In genomic region chr15:83344956-83345355, GRCm38 (mm10) we compare ENCODE assay signal across 9 mouse cellular contexts. TPM values are rescaled to one million over a fixed set of nuclear protein-coding genes. Genes with fewer than 3 reads are reported as not detected.
DNase-seq lines count a peak whose midpoint lies in the region; ATAC-seq and TF ChIP-seq lines count a peak whose summit lies in the region.
"Had no signal": no experiment of that assay in that cellular context is flagged by ENCODE, and none has a peak within 500 bp of the region (broad histone marks: within the 10 kb centered on the region; RNA-seq: fewer than 3 reads in every experiment).

No protein-coding gene starts in this region.

- DNase-seq in layer of hippocampus, adult 18-20 months (ENCODE audit: low spot score in 2 of 2), result peak; percentile 30 to 35
- DNase-seq in layer of hippocampus, adult 9-11 months, result no peak
- DNase-seq in adrenal gland, postnatal 10 days, result peak; percentile 45
- no peak for DNase-seq in cerebellum, postnatal 10 days
- no peak for DNase-seq in cerebellum, adult 2 months

- H3K27ac ChIP-seq in heart, embryonic 13.5 days (replicated peaks), result peak overlapping the region; percentile 87
- no peak overlapping the region for H3K27ac ChIP-seq in cerebellum, adult 2 months (ENCODE audit: insufficient read depth, low read length)
- no peak overlapping the region for H3K27ac ChIP-seq in midbrain, embryonic 15.5 days
- H3K27ac ChIP-seq: hindbrain, embryonic 15.5 days had no signal

- H3ac ChIP-seq in myocyte (ENCODE audit: control insufficient read depth, insufficient read length), result no peak overlapping the region

- peak overlapping the region; percentile 44 for H3K4me2 ChIP-seq in heart, embryonic 13.5 days
- peak overlapping the region; percentile 88 for H3K4me2 ChIP-seq in myocyte (ENCODE audit: low read depth)
- H3K4me2 ChIP-seq in midbrain, embryonic 15.5 days, result no peak overlapping the region
- H3K4me2 ChIP-seq: hindbrain, embryonic 15.5 days had no signal

- peaks cover 54% of the 10 kb centered on the region for H3K79me2 ChIP-seq in myocyte (ENCODE audit: control insufficient read depth, insufficient read depth)

- TF ChIP-seq CTCF in cerebellum, adult 2 months (IDR thresholded peaks at IDR 0.05; ENCODE audit: borderline replicate concordance, insufficient read depth, low read depth, low read length), result no peak

- peak overlapping the region; percentile 47 for H3K9ac ChIP-seq in heart, embryonic 13.5 days
- no peak overlapping the region for H3K9ac ChIP-seq in midbrain, embryonic 15.5 days
- H3K9ac ChIP-seq: hindbrain, embryonic 15.5 days had no signal

- peaks cover 56% of the 10 kb centered on the region for H3K4me1 ChIP-seq in heart, embryonic 13.5 days
- peaks cover 10% of the 10 kb centered on the region for H3K4me1 ChIP-seq in cerebellum, adult 2 months (ENCODE audit: control insufficient read depth, insufficient read depth, low read length)
- H3K4me1 ChIP-seq in midbrain, embryonic 15.5 days, result peaks cover 14% of the 10 kb centered on the region

- TF ChIP-seq POLR2A in myocyte (IDR thresholded peaks at IDR 0.05; ENCODE audit: insufficient read length, low read depth), result peak; percentile 42
- no peak for TF ChIP-seq POLR2A in cerebellum, adult 2 months (IDR thresholded peaks at IDR 0.05; ENCODE audit: borderline replicate concordance, insufficient read depth, low read length)

- H3K36me3 ChIP-seq in heart, embryonic 13.5 days, result peaks cover 53% of the 10 kb centered on the region
- H3K36me3 ChIP-seq in myocyte (ENCODE audit: control insufficient read depth, insufficient read depth), result peaks cover 6% of the 10 kb centered on the region
- H3K36me3 ChIP-seq in midbrain, embryonic 15.5 days (replicated peaks), result peaks cover 4% of the 10 kb centered on the region; the same call in 1 of the 2 replicates

- ATAC-seq in heart, embryonic 13.5 days (ENCODE audit: extremely low read depth, insufficient number of reproducible peaks, low FRiP score, low TSS enrichment), result peak; percentile 22; the same call in 1 of the 2 replicates
- ATAC-seq in midbrain, embryonic 15.5 days (replicated peaks), result no peak

- WGBS in heart, embryonic 13.5 days, result 30% methylated on average over 7 of the region's 7 CpGs
- WGBS in cerebellum, adult 2 months, result 45% methylated on average over 7 of the region's 7 CpGs
- 75% methylated on average over 7 of the region's 7 CpGs for WGBS in midbrain, embryonic 15.5 days

- H3K4me3 ChIP-seq in heart, embryonic 13.5 days, result peak overlapping the region; percentile 9; the same call in 1 of the 2 replicates
- H3K4me3 ChIP-seq in myocyte, result no peak overlapping the region
- no peak overlapping the region for H3K4me3 ChIP-seq in cerebellum, adult 2 months (replicated peaks; ENCODE audit: insufficient read depth, low read depth, low read length)
- H3K4me3 ChIP-seq in midbrain, embryonic 15.5 days, result no peak overlapping the region
- H3K4me3 ChIP-seq: hindbrain, embryonic 15.5 days had no signal

- no peaks in the 10 kb centered on the region for H3K27me3 ChIP-seq in heart, embryonic 13.5 days (replicated peaks)
- no peaks in the 10 kb centered on the region for H3K27me3 ChIP-seq in myocyte (ENCODE audit: control insufficient read depth, insufficient read depth, insufficient read length)
- H3K27me3 ChIP-seq in cerebellum, adult 2 months (ENCODE audit: control insufficient read depth, insufficient read depth, low read length), result no peaks in the 10 kb centered on the region
- no peaks in the 10 kb centered on the region for H3K27me3 ChIP-seq in midbrain, embryonic 15.5 days (replicated peaks)
- H3K27me3 ChIP-seq: hindbrain, embryonic 15.5 days had no signal

- H3K9me3 ChIP-seq in heart, embryonic 13.5 days, result no peaks in the 10 kb centered on the region
- H3K9me3 ChIP-seq in midbrain, embryonic 15.5 days, result no peaks in the 10 kb centered on the region
- H3K9me3 ChIP-seq: hindbrain, embryonic 15.5 days had no signal

TF ChIP-seq in myocyte, 11 proteins besides CTCF, POLR2A, EP300 and RAD21:
- TF ChIP-seq REST (IDR thresholded peaks at IDR 0.05; ENCODE audit: insufficient read depth, insufficient read length) (no peak), SRF (IDR thresholded peaks at IDR 0.05; ENCODE audit: control insufficient read depth, insufficient read length, low read depth) (no peak), CEBPB (IDR thresholded peaks at IDR 0.05; ENCODE audit: insufficient read depth, poor library complexity, severe bottlenecking) (no peak), TCF3 (IDR thresholded peaks at IDR 0.05; ENCODE audit: insufficient read length, low read depth) (peak; percentile 94), E2F4 (IDR thresholded peaks at IDR 0.05; ENCODE audit: insufficient read depth) (no peak), POLR2AphosphoS2 (IDR thresholded peaks at IDR 0.05; ENCODE audit: insufficient read length, low read depth) (peak; percentile 27), USF1 (IDR thresholded peaks at IDR 0.05; ENCODE audit: low read depth) (peak; percentile 75), TCF12 (IDR thresholded peaks at IDR 0.05; ENCODE audit: insufficient read depth, poor library complexity, severe bottlenecking) (peak; percentile 78), MAX (IDR thresholded peaks at IDR 0.05; ENCODE audit: low read depth) (peak; percentile 70), MYOG (IDR thresholded peaks at IDR 0.05; ENCODE audit: control insufficient read depth in 1 of 3, insufficient read depth in 1 of 3, insufficient read length in 2 of 3, low read depth in 2 of 3) (peak; percentile 75 to 97 (median 89)), MYOD1 (IDR thresholded peaks at IDR 0.05; ENCODE audit: control insufficient read depth in 1 of 3, insufficient read length in 2 of 3, low read depth in 2 of 3) (peak; percentile 87 to 99 (median 91))

RNA-seq across cellular contexts. Expression of gene Arfgap3, which starts 5.1 kb away (rescaled TPM):
- 10 to 100 TPM; 19.1 to 20.1 TPM for total RNA-seq in layer of hippocampus, adult 18-20 months (2021)
- total RNA-seq in adrenal gland, postnatal 10 days (2021), result 10 to 100 TPM; 24.0 to 24.7 TPM
- polyA plus RNA-seq in heart, embryonic 13.5 days (2015; fragmentation: Nextera tagmentation; extraction: Ambion mirVana), result 27.8 and 28.5 TPM in 2 replicates
- 45.3 TPM for polyA plus RNA-seq in myocyte (2012; fragmentation: generic; extraction: Trizol)
- polyA plus RNA-seq in cerebellum, adult 2 months (2012; rRNA removed), result 19.9 and 21.5 TPM in 2 replicates
- polyA plus RNA-seq in midbrain, embryonic 15.5 days (2015; fragmentation: Nextera tagmentation; extraction: Ambion mirVana), result 44.4 and 45.1 TPM in 2 replicates

Comparison
In these comparisons a context has a peak if more than half of its experiments do, and no peak if none do; other contexts are left out.
1. DNase-seq: peak in layer of hippocampus, adult 18-20 months (2 of 2) and adrenal gland, postnatal 10 days (single experiment); none in layer of hippocampus, adult 9-11 months (single experiment), cerebellum, postnatal 10 days (0 of 2) and cerebellum, adult 2 months (0 of 2).